Mouse (Mus musculus): ENCODE measurements around the gene Flvcr2. TPM values are rescaled to one million over a fixed set of nuclear protein-coding genes. Genes with fewer than 3 reads are reported as not detected.
"Not testable (repeated sequence)": the region's sequence is repeated elsewhere in the genome, so short reads cannot be mapped to it uniquely, and the experiment has no call there.

Gene Flvcr2
- polyA plus RNA-seq (2014; fragmentation: Nextera tagmentation; extraction: Ambion mirVana): 1.4 and 1.5 TPM in 2 replicates

- DNase-seq (ENCODE audit: low spot score) (peak; percentile 78), ATAC-seq (ENCODE audit: insufficient read depth, low FRiP score, low TSS enrichment) (peak; percentile 74)
- H3K9ac ChIP-seq (ENCODE audit: low read length): peak within 1 kb of the TSS; percentile 46
- H3K27me3 ChIP-seq (ENCODE audit: control insufficient read depth, insufficient read depth, low read length): 0 out of 2 replicates have a peak, but pooled peaks cover 2% of the 10 kb centered on the region
- peak within 1 kb of the TSS; percentile 59 for H3K4me2 ChIP-seq (ENCODE audit: low read depth)
- no peaks in the 10 kb centered on the region for H3K9me3 ChIP-seq (ENCODE audit: control insufficient read depth, low read length)
- H3K36me3 ChIP-seq (ENCODE audit: control insufficient read depth, insufficient read depth, low read length): no peaks in the 10 kb centered on the region
- H3K27ac ChIP-seq (ENCODE audit: low read depth, low read length): no peak within 1 kb of the TSS
- H3K4me3 ChIP-seq (ENCODE audit: low read depth, low read length): peak within 1 kb of the TSS; percentile 31
- under 1% methylated on average over 51 of the region's 51 CpGs for WGBS
- no peaks in the 10 kb centered on the region for H3K4me1 ChIP-seq (ENCODE audit: control insufficient read depth, insufficient read depth, low read length)
These were observed at the start of gene Flvcr2 for GRCm38 (mm10) chr12:85745827-85746695. TSS of gene Flvcr2 (plus strand) at chr12:85746539.

GRCm38 (mm10) chr12:85698179-85698578 is 48.2 kb upstream of the Flvcr2 start:
- not testable (repeated sequence) for H3K36me3 ChIP-seq (ENCODE audit: control insufficient read depth, insufficient read depth, low read length); ATAC-seq (ENCODE audit: insufficient read depth, low FRiP score, low TSS enrichment); H3K27ac ChIP-seq (ENCODE audit: low read depth, low read length); H3K4me1 ChIP-seq (ENCODE audit: control insufficient read depth, insufficient read depth, low read length); H3K9ac ChIP-seq (ENCODE audit: low read length); DNase-seq (ENCODE audit: low spot score); H3K4me3 ChIP-seq (ENCODE audit: low read depth, low read length); H3K9me3 ChIP-seq (ENCODE audit: control insufficient read depth, low read length); H3K27me3 ChIP-seq (ENCODE audit: control insufficient read depth, insufficient read depth, low read length)
- WGBS: 33% methylated on average over 11 of the region's 37 CpGs
- peak overlapping the region; percentile 26; the same call in 1 of the 2 replicates for H3K4me2 ChIP-seq (ENCODE audit: low read depth)

- no peak for DNase-seq (ENCODE audit: low spot score)
- Histone ChIP-seq H3K4me3 (ENCODE audit: low read depth, low read length) (no peak overlapping the region), H3K36me3 (ENCODE audit: control insufficient read depth, insufficient read depth, low read length) (no peaks in the 10 kb centered on the region), H3K4me1 (ENCODE audit: control insufficient read depth, insufficient read depth, low read length) (no peaks in the 10 kb centered on the region), H3K9ac (ENCODE audit: low read length) (no peak overlapping the region), H3K27me3 (ENCODE audit: control insufficient read depth, insufficient read depth, low read length) (no peaks in the 10 kb centered on the region), H3K4me2 (ENCODE audit: low read depth) (no peak overlapping the region), H3K9me3 (ENCODE audit: control insufficient read depth, low read length) (no peaks in the 10 kb centered on the region), H3K27ac (ENCODE audit: low read depth, low read length) (no peak overlapping the region)
- 70% methylated on average over 6 of the region's 6 CpGs for WGBS
- no peak for ATAC-seq (ENCODE audit: insufficient read depth, low FRiP score, low TSS enrichment)
These were observed 46.0 kb upstream of the Flvcr2 start for GRCm38 (mm10) chr12:85700191-85700841.

- no peaks in the 10 kb centered on the region for H3K4me1 ChIP-seq (ENCODE audit: control insufficient read depth, insufficient read depth, low read length)
- 84% methylated on average over 7 of the region's 7 CpGs for WGBS
- no peaks in the 10 kb centered on the region for H3K27me3 ChIP-seq (ENCODE audit: control insufficient read depth, insufficient read depth, low read length)
- no peak overlapping the region for H3K4me3 ChIP-seq (ENCODE audit: low read depth, low read length)
- H3K4me2 ChIP-seq (ENCODE audit: low read depth): no peak overlapping the region
- H3K27ac ChIP-seq (ENCODE audit: low read depth, low read length): no peak overlapping the region
- no peaks in the 10 kb centered on the region for H3K36me3 ChIP-seq (ENCODE audit: control insufficient read depth, insufficient read depth, low read length)
- no peak overlapping the region for H3K9ac ChIP-seq (ENCODE audit: low read length)
- DNase-seq (ENCODE audit: low spot score): no peak
- no peak for ATAC-seq (ENCODE audit: insufficient read depth, low FRiP score, low TSS enrichment)
- H3K9me3 ChIP-seq (ENCODE audit: control insufficient read depth, low read length): no peaks in the 10 kb centered on the region
These were observed 45.5 kb upstream of the Flvcr2 start for GRCm38 (mm10) chr12:85700842-85701223.

GRCm38 (mm10) chr12:85702166-85703055 is 43.9 kb upstream of the Flvcr2 start:
- Histone ChIP-seq H3K4me1 (ENCODE audit: control insufficient read depth, insufficient read depth, low read length) (no peaks in the 10 kb centered on the region), H3K4me3 (ENCODE audit: low read depth, low read length) (no peak overlapping the region)
- 76% methylated on average over 15 of the region's 15 CpGs for WGBS

GRCm38 (mm10) chr12:85703507-85703906 is 42.8 kb upstream of the Flvcr2 start:
- H3K9me3 ChIP-seq (ENCODE audit: control insufficient read depth, low read length): no peaks in the 10 kb centered on the region
- WGBS: 83% methylated on average over 3 of the region's 3 CpGs
- no peak overlapping the region for H3K4me3 ChIP-seq (ENCODE audit: low read depth, low read length)
- H3K36me3 ChIP-seq (ENCODE audit: control insufficient read depth, insufficient read depth, low read length): no peaks in the 10 kb centered on the region
- H3K27ac ChIP-seq (ENCODE audit: low read depth, low read length): no peak overlapping the region
- no peaks in the 10 kb centered on the region for H3K27me3 ChIP-seq (ENCODE audit: control insufficient read depth, insufficient read depth, low read length)
- DNase-seq (ENCODE audit: low spot score) (no peak), ATAC-seq (ENCODE audit: insufficient read depth, low FRiP score, low TSS enrichment) (no peak)
- H3K9ac ChIP-seq (ENCODE audit: low read length): no peak overlapping the region
- no peaks in the 10 kb centered on the region for H3K4me1 ChIP-seq (ENCODE audit: control insufficient read depth, insufficient read depth, low read length)
- H3K4me2 ChIP-seq (ENCODE audit: low read depth): no peak overlapping the region

More at GRCm38 (mm10) chr12:85702166-85703055, 43.9 kb upstream of the Flvcr2 start:
- Histone ChIP-seq H3K4me2 (ENCODE audit: low read depth) (no peak overlapping the region), H3K9ac (ENCODE audit: low read length) (no peak overlapping the region), H3K36me3 (ENCODE audit: control insufficient read depth, insufficient read depth, low read length) (no peaks in the 10 kb centered on the region), H3K9me3 (ENCODE audit: control insufficient read depth, low read length) (no peaks in the 10 kb centered on the region), H3K27me3 (ENCODE audit: control insufficient read depth, insufficient read depth, low read length) (no peaks in the 10 kb centered on the region), H3K27ac (ENCODE audit: low read depth, low read length) (no peak overlapping the region)
- no peak for DNase-seq (ENCODE audit: low spot score)
- no peak for ATAC-seq (ENCODE audit: insufficient read depth, low FRiP score, low TSS enrichment)

- no peak overlapping the region for H3K4me3 ChIP-seq (ENCODE audit: low read depth, low read length)
- H3K27ac ChIP-seq (ENCODE audit: low read depth, low read length): no peak overlapping the region
- 66% methylated on average over 7 of the region's 7 CpGs for WGBS
- no peaks in the 10 kb centered on the region for H3K27me3 ChIP-seq (ENCODE audit: control insufficient read depth, insufficient read depth, low read length)
- H3K4me1 ChIP-seq (ENCODE audit: control insufficient read depth, insufficient read depth, low read length): no peaks in the 10 kb centered on the region
- no peak for ATAC-seq (ENCODE audit: insufficient read depth, low FRiP score, low TSS enrichment)
- no peak for DNase-seq (ENCODE audit: low spot score)
- no peak overlapping the region for H3K4me2 ChIP-seq (ENCODE audit: low read depth)
- no peak overlapping the region for H3K9ac ChIP-seq (ENCODE audit: low read length)
- no peaks in the 10 kb centered on the region for H3K36me3 ChIP-seq (ENCODE audit: control insufficient read depth, insufficient read depth, low read length)
- no peaks in the 10 kb centered on the region for H3K9me3 ChIP-seq (ENCODE audit: control insufficient read depth, low read length)
These were observed 41.8 kb upstream of the Flvcr2 start for GRCm38 (mm10) chr12:85704566-85704965.

GRCm38 (mm10) chr12:85705002-85705830 is 41.1 kb upstream of the Flvcr2 start:
- H3K4me1 ChIP-seq (ENCODE audit: control insufficient read depth, insufficient read depth, low read length): no peaks in the 10 kb centered on the region
- ATAC-seq (ENCODE audit: insufficient read depth, low FRiP score, low TSS enrichment) (no peak), DNase-seq (ENCODE audit: low spot score) (peak; percentile 66)
- peak overlapping the region; percentile 49 for H3K9ac ChIP-seq (ENCODE audit: low read length)
- H3K4me3 ChIP-seq (ENCODE audit: low read depth, low read length): peak overlapping the region; percentile 32
- no peaks in the 10 kb centered on the region for H3K27me3 ChIP-seq (ENCODE audit: control insufficient read depth, insufficient read depth, low read length)
- H3K4me2 ChIP-seq (ENCODE audit: low read depth): peak overlapping the region; percentile 51
- no peaks in the 10 kb centered on the region for H3K36me3 ChIP-seq (ENCODE audit: control insufficient read depth, insufficient read depth, low read length)
- H3K27ac ChIP-seq (ENCODE audit: low read depth, low read length): no peak overlapping the region
- no peaks in the 10 kb centered on the region for H3K9me3 ChIP-seq (ENCODE audit: control insufficient read depth, low read length)
- WGBS: 11% methylated on average over 20 of the region's 20 CpGs
